Mouse (Mus musculus) gastrocnemius, postnatal 4 days (tissue): Measurements from ENCODE around the gene Sparcl1. TPM values are rescaled to one million over a fixed set of nuclear protein-coding genes. Genes with fewer than 3 reads are reported as not detected.

Source experiments
- DNase-seq, 2 experiments: peaks; one replicate each; pipeline ENCODE4 v3.0.0; 2021 to 2022; ENCODE audit warnings: low spot score in 2 of 2, mixed read lengths in 2 of 2
- microRNA-seq: library from miRNA; unstranded; fragments of <30 nt; microRNA quantifications from one replicate; pipeline ENCODE4 v1.2.0, GENCODE M21; 2021
- total RNA-seq, 2 experiments: library from RNA; stranded (reverse); gene quantifications; 2 replicates each; pipeline ENCODE4 v1.2.3; 2021

Gene Sparcl1
- total RNA-seq, 2 experiments from 2014 or later, result 226 to 268 TPM

DNA sequence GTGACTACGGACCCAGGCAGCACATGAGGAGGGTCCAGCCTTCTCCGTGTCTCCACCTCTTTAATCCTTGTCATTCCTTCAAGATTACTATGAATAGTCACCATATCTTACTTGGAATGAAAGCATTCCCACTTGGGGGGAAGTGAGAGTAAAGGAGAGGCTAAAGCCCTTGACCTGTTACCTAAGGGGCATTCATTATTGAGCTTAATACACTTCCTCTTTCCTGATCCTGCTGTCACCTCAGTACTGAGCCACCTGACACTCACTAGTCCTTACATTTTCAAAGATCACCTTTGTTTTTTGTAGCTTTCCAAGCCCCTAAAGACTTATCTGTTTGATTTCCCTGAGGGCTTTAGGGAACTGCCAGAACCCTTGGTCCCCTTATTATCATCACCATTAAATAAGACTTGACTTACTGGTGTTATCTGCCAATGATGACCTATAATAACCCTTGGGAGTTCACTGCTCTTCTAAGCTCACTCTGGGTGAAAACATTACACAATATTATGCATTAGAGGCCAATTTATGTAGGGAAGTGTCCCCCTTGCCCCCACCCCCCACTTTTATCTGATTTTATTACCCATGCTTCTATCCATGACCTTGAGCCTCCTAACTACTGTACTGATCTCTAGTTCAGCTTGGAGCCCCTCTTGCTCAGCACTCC is 81.0 kb downstream of the Sparcl1 start:
- DNase-seq, result no peak

Small RNA genes lying within 50 kb of the gene (microRNA-seq; reads per million reads assigned to microRNA genes)
- gene Mir5619, result not detected

Other genes starting within 250 kb of the Sparcl1 start
- gene Klhl8, start 202.5 kb downstream of the Sparcl1 start, total RNA-seq, result 10 to 100 TPM; 19.6 to 19.9 TPM
- under 1 TPM in 1 of 2 experiments, not detected in 1; 0.88 TPM for gene Hsd17b13, start 136.3 kb downstream of the Sparcl1 start, total RNA-seq
- gene Hsd17b11, start 91.8 kb downstream of the Sparcl1 start, total RNA-seq, result 10 to 100 TPM; 22.7 to 25.9 TPM
- 10 to 100 TPM; 38.9 to 39.9 TPM for gene Nudt9, start 67.4 kb downstream of the Sparcl1 start, total RNA-seq
- gene Gm17660, start 36.1 kb downstream of the Sparcl1 start, total RNA-seq, result not detected
- gene Dspp, start 57.0 kb upstream of the Sparcl1 start, total RNA-seq, result not detected
- 1 to 10 TPM; 2.0 TPM for gene Dmp1, start 88.9 kb upstream of the Sparcl1 start, total RNA-seq
- gene Ibsp, start 185.4 kb upstream of the Sparcl1 start, total RNA-seq, result not detected
- not detected for gene Mepe, start 211.6 kb upstream of the Sparcl1 start, total RNA-seq